Mouse (Mus musculus) forebrain, embryonic 14.5 days (tissue): ENCODE measurements around the gene Fat3. TPM values are rescaled to one million over a fixed set of nuclear protein-coding genes. Genes with fewer than 3 reads are reported as not detected.

ENCODE experiments used
- ATAC-seq: fragments of 200-750 bp; cut with Nextera tagmentation; 2 replicates; pipeline ENCODE4 v1.8.0; 2017; ENCODE audit warnings: mild to moderate bottlenecking, moderate library complexity
- DNase-seq: peaks from one replicate; pipeline ENCODE4 v3.0.0-alpha.2; 2015; ENCODE audit warnings: low spot score
- H3K27ac ChIP-seq: fragments of 300-500 bp; sonication (generic); 2 replicates; pipeline ENCODE4 v1.5.1; 2014; ENCODE audit warnings: low read depth, mild to moderate bottlenecking, control low read depth, low read length, moderate library complexity
- H3K27me3 ChIP-seq: fragments of 300-500 bp; sonication (generic); replicated peaks from 2 replicates; pipeline ENCODE4 v1.6.1; 2014; ENCODE audit warnings: low read length, control low read depth, mixed read lengths; ENCODE audit not compliant: control insufficient read depth, insufficient read depth
- H3K36me3 ChIP-seq: fragments of 300-500 bp; sonication (generic); 2 replicates; pipeline ENCODE4 v1.6.1; 2014; ENCODE audit warnings: low read length, control low read depth; ENCODE audit not compliant: control insufficient read depth, insufficient read depth
- H3K4me1 ChIP-seq: fragments of 300-500 bp; sonication (generic); 2 replicates; pipeline ENCODE4 v1.6.1; 2014; ENCODE audit warnings: antibody characterized with exemption, low read length, control low read depth; ENCODE audit not compliant: control insufficient read depth, insufficient read depth
- H3K4me2 ChIP-seq: fragments of 300-500 bp; sonication (generic); 2 replicates; pipeline ENCODE4 v1.6.1; 2014; ENCODE audit warnings: mild to moderate bottlenecking, control low read depth, low read length
- H3K4me3 ChIP-seq: fragments of 300-500 bp; sonication (generic); 2 replicates; pipeline ENCODE4 v1.5.1; 2014; ENCODE audit warnings: low read depth, low read length, control low read depth
- H3K9ac ChIP-seq: fragments of 300-500 bp; sonication (generic); 2 replicates; pipeline ENCODE4 v1.6.1; 2014; ENCODE audit warnings: mild to moderate bottlenecking, low read length, control low read depth, moderate library complexity
- H3K9me3 ChIP-seq: fragments of 300-500 bp; sonication (generic); replicated peaks from 2 replicates; pipeline ENCODE4 v1.6.1; 2016; ENCODE audit warnings: low read length, control low read depth, mixed read lengths; ENCODE audit not compliant: control insufficient read depth
- WGBS: fragments of 180-500 bp; shearing (Covaris S2); extraction: QIAGEN DNeasy Blood & Tissue Kit; methylation state at CpG from one replicate; pipeline ENCODE4 v1.1.7; 2014; 5-methylcytosine and 5-hydroxymethylcytosine counted together
- polyA plus RNA-seq: library from polyadenylated mRNA; unstranded; fragments of >200 nt; fragmentation: Nextera tagmentation; extraction: Ambion mirVana; gene quantifications from 2 replicates; pipeline ENCODE4 v1.2.1, GENCODE M21; 2014

Fat3 gene
- polyA plus RNA-seq, 1 experiment from 2014 or later = 12.2 TPM

- Histone ChIP-seq H3K27ac (no peak overlapping the region), H3K9me3 (no peaks in the 10 kb centered on the region), H3K4me1 (no peaks in the 10 kb centered on the region), H3K9ac (no peak overlapping the region), H3K27me3 (no peaks in the 10 kb centered on the region), H3K4me2 (no peak overlapping the region), H3K36me3 (no peaks in the 10 kb centered on the region), H3K4me3 (no peak overlapping the region)
- WGBS = 91% methylated on average over 3 of the region's 3 CpGs
- DNase-seq (no peak), ATAC-seq (no peak)
Observed at GRCm38 (mm10) chr9:16461491-16461890, 39.6 kb downstream of the Fat3 start.

GRCm38 (mm10) chr9:16460591-16460990 lies 40.5 kb downstream of the Fat3 start:
- no peak overlapping the region for H3K9ac ChIP-seq
- DNase-seq (no peak), ATAC-seq (no peak)
- no peak overlapping the region for H3K4me2 ChIP-seq
- H3K4me1 ChIP-seq = no peaks in the 10 kb centered on the region
- no peaks in the 10 kb centered on the region for H3K9me3 ChIP-seq
- 76% methylated on average over 2 of the region's 2 CpGs for WGBS
- no peak overlapping the region for H3K27ac ChIP-seq
- H3K4me3 ChIP-seq = no peak overlapping the region
- no peaks in the 10 kb centered on the region for H3K36me3 ChIP-seq
- no peaks in the 10 kb centered on the region for H3K27me3 ChIP-seq

GRCm38 (mm10) chr9:16441930-16442329 lies 59.2 kb downstream of the Fat3 start:
- DNase-seq (no peak), ATAC-seq (no peak)
- no peak overlapping the region for H3K4me3 ChIP-seq
- no peak overlapping the region for H3K27ac ChIP-seq
- no peaks in the 10 kb centered on the region for H3K9me3 ChIP-seq
- H3K4me2 ChIP-seq = no peak overlapping the region
- no peaks in the 10 kb centered on the region for H3K27me3 ChIP-seq
- 71% methylated on average over 4 of the region's 4 CpGs for WGBS
- H3K9ac ChIP-seq = no peak overlapping the region
- peaks cover 33% of the 10 kb centered on the region for H3K4me1 ChIP-seq
- H3K36me3 ChIP-seq = no peaks in the 10 kb centered on the region

- no peak overlapping the region for H3K4me2 ChIP-seq
- no peak overlapping the region; the same call in 1 of the 2 replicates for H3K9ac ChIP-seq
Observed at GRCm38 (mm10) chr9:16440638-16441037, 60.4 kb downstream of the Fat3 start.

GRCm38 (mm10) chr9:16439941-16440340 lies 61.1 kb downstream of the Fat3 start:
- H3K36me3 ChIP-seq = no peaks in the 10 kb centered on the region
- H3K4me2 ChIP-seq = no peak overlapping the region
- no peaks in the 10 kb centered on the region for H3K9me3 ChIP-seq
- H3K4me1 ChIP-seq = peaks cover 37% of the 10 kb centered on the region
- ATAC-seq (0 out of 2 replicates have a peak, but pooled peaks have one; percentile 9), DNase-seq (peak; percentile 63)
- H3K4me3 ChIP-seq = no peak overlapping the region
- WGBS = 33% methylated on average over 3 of the region's 3 CpGs
- H3K9ac ChIP-seq = no peak overlapping the region
- H3K27me3 ChIP-seq = no peaks in the 10 kb centered on the region
- no peak overlapping the region for H3K27ac ChIP-seq

More at GRCm38 (mm10) chr9:16440638-16441037, 60.4 kb downstream of the Fat3 start:
- Histone ChIP-seq H3K9me3 (no peaks in the 10 kb centered on the region), H3K27ac (no peak overlapping the region), H3K4me1 (peaks cover 37% of the 10 kb centered on the region), H3K27me3 (no peaks in the 10 kb centered on the region), H3K4me3 (no peak overlapping the region), H3K36me3 (no peaks in the 10 kb centered on the region)
- DNase-seq = no peak
- 59% methylated on average over 6 of the region's 6 CpGs for WGBS
- no peak for ATAC-seq

GRCm38 (mm10) chr9:16437805-16438204 lies 63.3 kb downstream of the Fat3 start:
- ATAC-seq = peak; percentile 74
- Histone ChIP-seq H3K36me3 (no peaks in the 10 kb centered on the region), H3K9me3 (no peaks in the 10 kb centered on the region), H3K9ac (no peak overlapping the region), H3K4me1 (peaks cover 37% of the 10 kb centered on the region), H3K27ac (peak overlapping the region; percentile 40; the same call in 1 of the 2 replicates), H3K4me3 (no peak overlapping the region), H3K4me2 (peak overlapping the region; percentile 12), H3K27me3 (no peaks in the 10 kb centered on the region)
- WGBS = 2% methylated on average over 5 of the region's 5 CpGs
- peak; percentile 81 for DNase-seq

GRCm38 (mm10) chr9:16428589-16428988 lies 72.5 kb downstream of the Fat3 start:
- ATAC-seq = peak; percentile 70
- Histone ChIP-seq H3K36me3 (no peaks in the 10 kb centered on the region), H3K27ac (no peak overlapping the region), H3K4me2 (no peak overlapping the region), H3K4me1 (peaks cover 7% of the 10 kb centered on the region), H3K27me3 (no peaks in the 10 kb centered on the region), H3K9me3 (no peaks in the 10 kb centered on the region), H3K9ac (no peak overlapping the region), H3K4me3 (no peak overlapping the region)
- peak; percentile 58 for DNase-seq
- 66% methylated on average over 5 of the region's 5 CpGs for WGBS

- 69% methylated on average over 2 of the region's 2 CpGs for WGBS
- Histone ChIP-seq H3K4me3 (no peak overlapping the region), H3K4me1 (no peaks in the 10 kb centered on the region), H3K4me2 (no peak overlapping the region), H3K36me3 (no peaks in the 10 kb centered on the region), H3K9me3 (no peaks in the 10 kb centered on the region), H3K27me3 (no peaks in the 10 kb centered on the region), H3K27ac (no peak overlapping the region), H3K9ac (no peak overlapping the region)
- DNase-seq (no peak), ATAC-seq (no peak)
Observed at GRCm38 (mm10) chr9:16422707-16423106, 78.4 kb downstream of the Fat3 start.

- no peak overlapping the region for H3K4me3 ChIP-seq
- H3K4me1 ChIP-seq = peaks cover 14% of the 10 kb centered on the region
- no peaks in the 10 kb centered on the region for H3K36me3 ChIP-seq
- no peak overlapping the region for H3K4me2 ChIP-seq
- no peaks in the 10 kb centered on the region for H3K27me3 ChIP-seq
- ATAC-seq = no peak
- no peaks in the 10 kb centered on the region for H3K9me3 ChIP-seq
- no peak overlapping the region for H3K9ac ChIP-seq
- H3K27ac ChIP-seq = no peak overlapping the region
- no peak for DNase-seq
- WGBS = 68% methylated on average over 3 of the region's 3 CpGs
Observed at GRCm38 (mm10) chr9:16402815-16403214, 98.3 kb downstream of the Fat3 start.
